Mouse (Mus musculus): ENCODE measurements around the gene Olfr744. TPM values are rescaled to one million over a fixed set of nuclear protein-coding genes. Genes with fewer than 3 reads are reported as not detected.
"Not testable (repeated sequence)": the region's sequence is repeated elsewhere in the genome, so short reads cannot be mapped to it uniquely, and the experiment has no call there.

Olfr744 gene
- polyA plus RNA-seq (2014; fragmentation: Nextera tagmentation; extraction: Ambion mirVana): not detected in 2 replicates

DNA sequence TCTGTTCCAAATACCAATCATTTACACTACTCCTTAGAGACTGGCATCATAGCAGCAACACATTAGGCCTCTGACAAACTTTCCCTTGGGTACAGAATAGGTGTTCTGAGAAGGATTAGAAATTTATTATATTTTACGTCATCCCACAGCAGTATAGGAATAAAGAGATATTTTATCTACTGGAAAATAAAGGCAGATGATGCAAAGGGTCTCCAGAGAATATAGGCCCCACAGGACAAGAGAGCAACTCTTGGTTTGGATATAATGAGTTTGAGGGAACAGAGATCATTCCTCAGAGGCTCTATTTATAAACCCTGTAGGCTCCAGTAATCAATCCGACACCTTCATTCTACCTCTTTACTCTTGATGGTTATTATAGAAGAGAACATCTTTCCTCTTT, at the start of gene Olfr744:
Gene Olfr744 (plus strand): TSS at position 301 of the 400 bp plus-strand sequence.
- Histone ChIP-seq H3K9me3 (ENCODE audit: control insufficient read depth, low read length) (no peaks in the 10 kb centered on the region; the same call in 1 of the 2 replicates), H3K9ac (replicated peaks; ENCODE audit: low read depth, low read length) (no peak within 1 kb of the TSS), H3K27me3 (ENCODE audit: control insufficient read depth, insufficient read depth, low read length) (no peaks in the 10 kb centered on the region), H3K4me1 (ENCODE audit: control insufficient read depth, insufficient read depth, low read length) (no peaks in the 10 kb centered on the region), H3K4me3 (ENCODE audit: low read depth, low read length) (no peak within 1 kb of the TSS), H3K27ac (ENCODE audit: low read depth, low read length) (no peak within 1 kb of the TSS), H3K36me3 (ENCODE audit: control insufficient read depth, insufficient read depth, low read length) (no peaks in the 10 kb centered on the region), H3K4me2 (ENCODE audit: low read depth, low read length) (no peak within 1 kb of the TSS)
- no peak for ATAC-seq (ENCODE audit: low read depth)
- WGBS: 95% methylated on average over 2 of the region's 2 CpGs

GRCm38 (mm10) chr14:50573056-50573455, 41.6 kb upstream of the Olfr744 start:
- WGBS: 71% methylated on average over 1 of the region's 1 CpGs

GRCm38 (mm10) chr14:50639088-50639487, 24.4 kb downstream of the Olfr744 start, which contains the start of gene Olfr745:
Olfr745 (plus strand) TSS chr14:50639388.
- no peak within 1 kb of the TSS for H3K4me3 ChIP-seq (ENCODE audit: low read depth, low read length)
- no peak within 1 kb of the TSS for H3K27ac ChIP-seq (ENCODE audit: low read depth, low read length)
- H3K9me3 ChIP-seq (ENCODE audit: control insufficient read depth, low read length): no peaks in the 10 kb centered on the region
- no peak within 1 kb of the TSS for H3K9ac ChIP-seq (replicated peaks; ENCODE audit: low read depth, low read length)
- H3K36me3 ChIP-seq (ENCODE audit: control insufficient read depth, insufficient read depth, low read length): no peaks in the 10 kb centered on the region
- no peaks in the 10 kb centered on the region for H3K27me3 ChIP-seq (ENCODE audit: control insufficient read depth, insufficient read depth, low read length)
- WGBS: 80% methylated on average over 2 of the region's 2 CpGs
- ATAC-seq (ENCODE audit: low read depth): no peak
- H3K4me1 ChIP-seq (ENCODE audit: control insufficient read depth, insufficient read depth, low read length): no peaks in the 10 kb centered on the region
- no peak within 1 kb of the TSS for H3K4me2 ChIP-seq (ENCODE audit: low read depth, low read length)

More at GRCm38 (mm10) chr14:50573056-50573455, 41.6 kb upstream of the Olfr744 start:
- not testable (repeated sequence) for H3K9me3 ChIP-seq (ENCODE audit: control insufficient read depth, low read length); H3K4me3 ChIP-seq (ENCODE audit: low read depth, low read length); H3K4me1 ChIP-seq (ENCODE audit: control insufficient read depth, insufficient read depth, low read length); H3K36me3 ChIP-seq (ENCODE audit: control insufficient read depth, insufficient read depth, low read length); H3K27me3 ChIP-seq (ENCODE audit: control insufficient read depth, insufficient read depth, low read length); H3K4me2 ChIP-seq (ENCODE audit: low read depth, low read length); ATAC-seq (ENCODE audit: low read depth); H3K27ac ChIP-seq (ENCODE audit: low read depth, low read length); H3K9ac ChIP-seq (replicated peaks; ENCODE audit: low read depth, low read length)

- H3K4me3 ChIP-seq (ENCODE audit: low read depth, low read length): no peak within 1 kb of the TSS
- H3K4me2 ChIP-seq (ENCODE audit: low read depth, low read length): no peak within 1 kb of the TSS
- H3K9ac ChIP-seq (replicated peaks; ENCODE audit: low read depth, low read length): no peak within 1 kb of the TSS
- no peaks in the 10 kb centered on the region for H3K4me1 ChIP-seq (ENCODE audit: control insufficient read depth, insufficient read depth, low read length)
- no peaks in the 10 kb centered on the region for H3K27me3 ChIP-seq (ENCODE audit: control insufficient read depth, insufficient read depth, low read length)
- ATAC-seq (ENCODE audit: low read depth): no peak
- H3K36me3 ChIP-seq (ENCODE audit: control insufficient read depth, insufficient read depth, low read length): no peaks in the 10 kb centered on the region
- no peak within 1 kb of the TSS for H3K27ac ChIP-seq (ENCODE audit: low read depth, low read length)
- H3K9me3 ChIP-seq (ENCODE audit: control insufficient read depth, low read length): no peaks in the 10 kb centered on the region; the same call in 1 of the 2 replicates
Measured at GRCm38 (mm10) chr14:50646783-50647182, 32.1 kb downstream of the Olfr744 start, which contains the start of gene Olfr746. Olfr746 (plus strand) TSS chr14:50647083.

Other genes with a start within 250 kb of the Olfr744 start
- not detected in 2 replicates for gene Olfr736, start 233.7 kb upstream of the Olfr744 start, polyA plus RNA-seq (2014; fragmentation: Nextera tagmentation; extraction: Ambion mirVana)
- gene Olfr738, start 207.3 kb upstream of the Olfr744 start, polyA plus RNA-seq (2014; fragmentation: Nextera tagmentation; extraction: Ambion mirVana): not detected in 2 replicates
- not detected in 2 replicates for gene Olfr739, start 196.3 kb upstream of the Olfr744 start, polyA plus RNA-seq (2014; fragmentation: Nextera tagmentation; extraction: Ambion mirVana)
- gene Olfr740, start 169.3 kb upstream of the Olfr744 start, polyA plus RNA-seq (2014; fragmentation: Nextera tagmentation; extraction: Ambion mirVana): not detected in 2 replicates
- not detected in 2 replicates for gene Olfr741, start 142.1 kb upstream of the Olfr744 start, polyA plus RNA-seq (2014; fragmentation: Nextera tagmentation; extraction: Ambion mirVana)
- gene Olfr742, start 111.3 kb upstream of the Olfr744 start, polyA plus RNA-seq (2014; fragmentation: Nextera tagmentation; extraction: Ambion mirVana): not detected in 2 replicates
- not detected in 2 replicates for gene Olfr743, start 93.0 kb upstream of the Olfr744 start, polyA plus RNA-seq (2014; fragmentation: Nextera tagmentation; extraction: Ambion mirVana)
- not detected in 2 replicates for gene Olfr745, start 24.5 kb downstream of the Olfr744 start, polyA plus RNA-seq (2014; fragmentation: Nextera tagmentation; extraction: Ambion mirVana)
- not detected in 2 replicates for gene Olfr746, start 32.2 kb downstream of the Olfr744 start, polyA plus RNA-seq (2014; fragmentation: Nextera tagmentation; extraction: Ambion mirVana)
- gene Olfr747, start 78.3 kb downstream of the Olfr744 start, polyA plus RNA-seq (2014; fragmentation: Nextera tagmentation; extraction: Ambion mirVana): not detected in 2 replicates
- gene Olfr748, start 92.5 kb downstream of the Olfr744 start, polyA plus RNA-seq (2014; fragmentation: Nextera tagmentation; extraction: Ambion mirVana): not detected in 2 replicates
- not detected in 2 replicates for gene Olfr749, start 130.2 kb downstream of the Olfr744 start, polyA plus RNA-seq (2014; fragmentation: Nextera tagmentation; extraction: Ambion mirVana)
- gene Ttc5, start 170.6 kb downstream of the Olfr744 start, polyA plus RNA-seq (2014; fragmentation: Nextera tagmentation; extraction: Ambion mirVana): 118 and 131 TPM in 2 replicates
- not detected in 2 replicates for gene Ccnb1ip1, start 192.9 kb downstream of the Olfr744 start, polyA plus RNA-seq (2014; fragmentation: Nextera tagmentation; extraction: Ambion mirVana)
- 43.7 and 51.5 TPM in 2 replicates for gene Parp2, start 193.0 kb downstream of the Olfr744 start, polyA plus RNA-seq (2014; fragmentation: Nextera tagmentation; extraction: Ambion mirVana)